Mouse (Mus musculus) cerebellum, adult (tissue): ENCODE results near the gene Map7d1.

ENCODE experiments used
- ATAC-seq: cut with Nextera tagmentation; 2 replicates; pipeline ENCODE4 v1.9.2; 2017; ENCODE audit warnings: mild to moderate bottlenecking, moderate library complexity, mixed read lengths; ENCODE audit not compliant: insufficient number of reproducible peaks, low FRiP score, low TSS enrichment

Map7d1 gene

DNA sequence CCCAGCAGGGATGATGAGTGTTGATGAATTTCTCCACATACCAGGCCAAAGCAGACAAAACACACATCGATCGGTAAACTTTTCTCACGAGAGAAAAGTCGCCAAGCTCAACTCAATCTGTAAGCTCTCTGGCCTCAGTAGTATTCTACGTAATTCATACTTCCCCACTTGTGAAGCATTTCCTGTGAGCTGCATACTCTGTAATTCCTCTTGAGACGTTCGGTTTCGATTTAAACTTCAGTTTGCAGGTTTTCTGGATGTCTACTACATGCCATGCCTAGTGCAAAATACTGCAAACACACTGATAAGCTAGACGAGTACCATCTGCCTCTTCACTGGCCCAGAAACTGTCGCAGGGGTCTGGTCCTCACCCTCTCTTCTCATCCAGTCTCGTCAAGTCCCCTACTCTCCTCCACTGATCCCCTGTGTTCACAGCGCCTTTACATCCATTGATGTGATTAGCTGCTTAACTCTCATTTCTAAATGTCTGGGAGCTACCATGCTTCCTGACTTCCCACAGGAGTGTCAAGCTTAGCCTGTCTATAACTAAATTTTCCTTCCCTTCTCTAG, 51.4 kb downstream of the Map7d1 start:
- no peak for ATAC-seq

- ATAC-seq, result no peak
Measured at GRCm38 (mm10) chr4:126204016-126204415, 52.1 kb downstream of the Map7d1 start.

- ATAC-seq, result no peak
Measured at GRCm38 (mm10) chr4:126203336-126203895, 52.7 kb downstream of the Map7d1 start.

DNA sequence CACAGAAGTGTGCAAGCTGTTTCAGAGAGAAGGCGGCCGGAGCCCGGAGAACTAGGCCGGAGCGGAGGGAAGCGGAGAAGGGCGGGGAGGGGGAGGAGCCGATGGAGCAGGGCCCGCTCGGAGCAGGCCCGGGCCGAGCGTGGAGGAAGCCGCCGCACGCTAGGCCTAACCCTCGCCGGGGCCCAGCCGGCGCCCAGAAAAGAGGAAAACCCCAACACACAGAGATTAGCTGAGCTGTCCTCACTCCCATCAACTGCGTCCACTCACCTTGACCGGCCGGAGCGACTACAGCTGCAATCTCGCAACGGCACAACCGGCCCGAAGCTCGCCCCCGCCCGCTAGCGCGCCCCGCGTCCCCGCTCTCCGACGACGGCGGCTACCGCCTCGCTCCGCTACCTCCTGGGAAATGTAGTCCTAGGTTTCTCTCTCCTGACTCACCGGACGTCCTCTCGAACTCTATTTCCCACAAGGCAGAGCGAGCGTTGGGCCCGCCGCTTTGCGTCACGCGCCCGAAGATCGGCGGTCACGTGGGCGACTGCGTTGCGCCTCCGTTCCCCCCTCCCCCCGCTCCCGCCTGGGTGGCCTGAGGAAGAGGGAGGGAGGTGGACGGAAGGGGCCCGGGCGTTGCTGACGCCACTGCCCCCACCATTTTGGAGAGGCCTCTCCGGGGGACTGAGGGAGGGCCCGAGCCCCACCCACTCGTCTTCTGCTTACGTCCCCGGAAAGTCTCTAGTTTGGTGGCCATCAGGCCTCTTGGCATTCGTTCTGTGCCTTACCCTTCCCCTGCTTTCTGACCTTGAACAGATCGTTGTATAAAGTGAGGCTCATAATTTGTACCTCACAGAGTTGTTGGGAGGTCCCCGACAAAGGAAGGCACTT, 53.6 kb downstream of the Map7d1 start, which contains the start of gene Thrap3:
Gene Thrap3 (minus strand): TSS at position 458 of the 879 bp plus-strand sequence.
- ATAC-seq, result peak; percentile 99

GRCm38 (mm10) chr4:126201514-126202302, 54.4 kb downstream of the Map7d1 start:
- no peak for ATAC-seq

- ATAC-seq, result no peak
Measured at GRCm38 (mm10) chr4:126200656-126201055, 55.5 kb downstream of the Map7d1 start.

- ATAC-seq, result no peak
Measured at GRCm38 (mm10) chr4:126200036-126200435, 56.1 kb downstream of the Map7d1 start.

DNA sequence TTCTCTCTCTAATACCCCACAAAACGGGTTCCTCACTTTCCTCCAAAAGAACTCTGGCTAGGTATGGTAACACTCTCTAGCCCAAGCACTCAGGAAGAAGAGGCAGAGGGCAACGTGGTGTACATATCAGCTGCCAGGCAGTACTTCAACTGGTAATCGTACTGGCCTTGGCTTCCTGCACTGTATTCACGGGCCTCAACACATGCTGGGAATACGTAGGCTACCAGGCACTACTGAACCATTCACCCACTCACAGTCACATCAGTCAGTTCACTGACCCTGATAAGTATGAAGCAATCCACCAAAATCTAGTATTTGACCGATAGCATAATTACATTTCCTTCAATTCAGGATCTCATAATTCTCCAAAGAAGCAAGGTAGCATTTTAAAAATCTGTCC, 56.6 kb downstream of the Map7d1 start:
- ATAC-seq, result no peak

GRCm38 (mm10) chr4:126197485-126197884, 58.7 kb downstream of the Map7d1 start:
- ATAC-seq, result no peak

GRCm38 (mm10) chr4:126194916-126195315, 61.2 kb downstream of the Map7d1 start:
- no peak for ATAC-seq

DNA sequence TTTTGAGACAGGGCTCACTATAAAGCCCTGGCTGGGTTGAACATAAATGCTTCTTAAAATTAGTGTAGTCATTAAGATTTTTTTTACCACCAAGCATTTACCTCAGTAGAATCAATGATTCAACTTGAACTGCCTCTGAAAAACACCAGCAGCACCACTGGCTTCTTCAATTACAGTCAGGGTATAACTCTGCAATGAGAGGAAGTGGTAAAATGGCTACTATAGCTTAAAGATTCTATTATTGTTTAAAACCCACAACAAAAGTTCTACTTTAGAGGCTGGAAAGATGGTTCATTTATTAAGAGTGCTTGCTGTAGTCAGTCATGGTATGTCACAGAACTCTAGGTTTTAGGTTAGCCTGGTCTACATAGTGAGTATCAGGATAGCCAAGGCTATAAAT, 61.9 kb downstream of the Map7d1 start:
- no peak for ATAC-seq

GRCm38 (mm10) chr4:126190636-126191035, 65.5 kb downstream of the Map7d1 start:
- no peak for ATAC-seq

DNA sequence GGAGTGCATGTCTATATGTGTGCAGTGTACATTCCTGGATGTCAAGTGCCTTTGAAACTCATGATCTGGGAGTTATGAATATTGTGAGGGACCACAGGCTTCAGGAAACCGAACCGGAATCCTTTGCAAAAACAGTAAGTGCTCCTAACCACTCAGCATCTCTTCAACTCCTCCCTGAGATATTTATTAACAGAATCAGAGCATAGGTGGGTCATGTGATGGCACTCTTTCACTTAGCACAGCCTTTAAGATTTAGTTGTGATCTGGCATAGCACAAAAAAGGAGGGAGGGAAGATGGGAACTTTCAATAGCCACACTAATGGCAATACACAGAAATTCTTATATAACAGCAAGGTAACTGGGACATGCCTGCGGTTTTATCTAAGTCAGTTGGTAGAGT, 69.0 kb downstream of the Map7d1 start:
- no peak; the same call in 1 of the 2 replicates for ATAC-seq

GRCm38 (mm10) chr4:126183034-126183433, 73.1 kb downstream of the Map7d1 start:
- ATAC-seq, result no peak
